Mouse (Mus musculus): ENCODE measurements at regions not wholly inside any gene's neighbourhood (a gene's known extent, or its start where the extent isn't known, plus 50 kb on each side); places are given as distances from the start of the nearest gene placed in this dataset.

DNA sequence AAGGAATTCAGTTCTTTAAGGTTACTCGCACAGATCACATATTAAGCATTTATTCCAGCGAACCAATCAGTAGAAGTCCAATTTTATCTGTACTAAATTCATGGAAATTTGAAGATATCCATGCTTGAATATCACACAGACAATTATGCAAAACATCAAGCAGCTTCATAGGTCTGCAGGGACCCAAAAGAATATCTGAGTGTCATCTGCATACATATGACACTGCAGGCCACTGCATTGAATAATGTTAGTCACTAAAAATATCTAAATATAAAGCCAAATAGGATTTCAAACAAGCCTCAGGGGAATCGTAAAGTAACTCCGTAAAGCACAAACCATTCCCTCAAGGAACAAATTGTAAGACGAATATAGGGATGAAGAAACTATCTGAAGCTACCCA, 1324.9 kb downstream of the Pcdh17 start:
- no peaks in the 10 kb centered on the region for H3K9me3 ChIP-seq (ENCODE audit: control insufficient read depth, insufficient read depth, low read depth, low read length)
- in situ Hi-C loops (cut with MboI; ENCODE audit: low sequenced_read_pairs in 2 of 2, unreplicated experiment in 2 of 2), result no loop called here
- H3K9ac ChIP-seq (ENCODE audit: insufficient read depth, low read depth, low read length, poor library complexity, severe bottlenecking), result no peak overlapping the region
- H3K36me3 ChIP-seq (ENCODE audit: control insufficient read depth, insufficient read depth, low read length, poor library complexity, severe bottlenecking), result no peaks in the 10 kb centered on the region
- H3K4me3 ChIP-seq (ENCODE audit: insufficient read depth in 1 of 2, low read depth in 1 of 2, low read length in 2 of 2, poor library complexity in 1 of 2, severe bottlenecking in 1 of 2), result no peak overlapping the region
- H3K27ac ChIP-seq (ENCODE audit: insufficient read depth, low read depth, low read length, poor library complexity, severe bottlenecking), result no peak overlapping the region
- TF ChIP-seq ZC3H11A (IDR thresholded peaks at IDR 0.05; ENCODE audit: borderline replicate concordance, low read depth, low read length), result no peak
- TF ChIP-seq MAFK (IDR thresholded peaks at IDR 0.05; ENCODE audit: insufficient read depth, low read depth, low read length), result no peak
- TF ChIP-seq ZNF384 (IDR thresholded peaks at IDR 0.05; ENCODE audit: low read depth, low read length), result no peak
- no peaks in the 10 kb centered on the region for H3K4me1 ChIP-seq (ENCODE audit: control insufficient read depth in 2 of 2, insufficient read depth in 2 of 2, low read length in 2 of 2, poor library complexity in 1 of 2)
- DNase-seq (ENCODE audit: low read depth, low spot score), result no peak

DNA sequence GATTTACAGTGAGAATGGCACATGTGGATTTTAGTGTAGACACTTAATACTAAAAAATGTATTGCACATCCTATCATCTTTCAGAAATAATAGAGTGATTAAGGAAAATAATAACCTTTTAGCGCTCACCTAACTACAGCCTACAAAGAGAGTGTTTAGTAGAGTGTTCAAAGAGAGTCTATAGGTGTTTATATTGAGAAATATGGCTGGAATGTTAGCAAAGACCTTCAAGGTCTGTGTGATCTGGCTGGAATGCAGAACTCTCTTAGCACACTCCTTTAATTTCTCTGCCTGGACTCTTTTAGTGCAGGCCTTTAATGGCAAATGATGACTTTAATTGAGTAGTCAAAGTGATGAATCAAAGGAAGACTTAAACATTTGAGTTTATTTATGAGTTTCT, 1314.0 kb downstream of the Pcdh17 start:
- no peak overlapping the region for H3K27ac ChIP-seq (ENCODE audit: insufficient read depth, low read depth, low read length, poor library complexity, severe bottlenecking)
- H3K9me3 ChIP-seq (ENCODE audit: control insufficient read depth, insufficient read depth, low read depth, low read length), result no peaks in the 10 kb centered on the region
- no peak for TF ChIP-seq ZNF384 (IDR thresholded peaks at IDR 0.05; ENCODE audit: low read depth, low read length)
- TF ChIP-seq HCFC1 (IDR thresholded peaks at IDR 0.05; ENCODE audit: borderline replicate concordance, insufficient read depth, low read length), result no peak
- no peak for TF ChIP-seq MAFK (IDR thresholded peaks at IDR 0.05; ENCODE audit: insufficient read depth, low read depth, low read length)
- TF ChIP-seq CHD2 (IDR thresholded peaks at IDR 0.05; ENCODE audit: low read depth, low read length), result no peak
- TF ChIP-seq ZC3H11A (IDR thresholded peaks at IDR 0.05; ENCODE audit: borderline replicate concordance, low read depth, low read length), result no peak
- H3K36me3 ChIP-seq (ENCODE audit: control insufficient read depth, insufficient read depth, low read length, poor library complexity, severe bottlenecking), result no peaks in the 10 kb centered on the region
- H3K9ac ChIP-seq (ENCODE audit: insufficient read depth, low read depth, low read length, poor library complexity, severe bottlenecking), result no peak overlapping the region
- H3K4me1 ChIP-seq (ENCODE audit: control insufficient read depth in 2 of 2, insufficient read depth in 2 of 2, low read length in 2 of 2, poor library complexity in 1 of 2), result no peaks in the 10 kb centered on the region
- H3K4me3 ChIP-seq (ENCODE audit: insufficient read depth in 1 of 2, low read depth in 1 of 2, low read length in 2 of 2, poor library complexity in 1 of 2, severe bottlenecking in 1 of 2), result no peak overlapping the region
- no peak for DNase-seq (ENCODE audit: low read depth, low spot score)
- in situ Hi-C loops (cut with MboI; ENCODE audit: low sequenced_read_pairs in 2 of 2, unreplicated experiment in 2 of 2), result no loop called here

DNA sequence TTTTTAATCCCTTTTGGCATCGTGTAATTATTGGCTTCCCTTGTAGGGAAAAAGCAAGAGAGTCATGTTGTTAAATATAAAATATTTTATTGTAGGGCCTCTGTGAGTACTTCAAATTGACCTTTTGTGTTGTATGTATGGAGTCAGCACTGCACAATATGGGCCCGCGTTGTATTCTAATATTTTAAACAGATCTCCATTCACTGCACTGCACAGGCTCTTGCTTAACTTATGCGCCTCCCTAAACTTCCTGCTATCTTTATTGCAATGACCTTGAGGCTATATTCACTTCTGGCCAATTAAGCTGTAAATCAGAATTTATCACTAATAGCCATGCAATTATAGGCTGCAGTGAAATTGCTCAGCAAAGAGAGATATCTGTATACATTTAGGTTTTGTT, 1295.2 kb downstream of the Pcdh17 start:
- no peak overlapping the region for H3K9ac ChIP-seq (ENCODE audit: insufficient read depth, low read depth, low read length, poor library complexity, severe bottlenecking)
- no peaks in the 10 kb centered on the region for H3K9me3 ChIP-seq (ENCODE audit: control insufficient read depth, insufficient read depth, low read depth, low read length)
- no peaks in the 10 kb centered on the region for H3K4me1 ChIP-seq (ENCODE audit: control insufficient read depth in 2 of 2, insufficient read depth in 2 of 2, low read length in 2 of 2, poor library complexity in 1 of 2)
- H3K27ac ChIP-seq (ENCODE audit: insufficient read depth, low read depth, low read length, poor library complexity, severe bottlenecking), result no peak overlapping the region
- no peak overlapping the region for H3K4me3 ChIP-seq (ENCODE audit: insufficient read depth in 1 of 2, low read depth in 1 of 2, low read length in 2 of 2, poor library complexity in 1 of 2, severe bottlenecking in 1 of 2)
- DNase-seq (ENCODE audit: low read depth, low spot score), result no peak
- H3K36me3 ChIP-seq (ENCODE audit: control insufficient read depth, insufficient read depth, low read length, poor library complexity, severe bottlenecking), result no peaks in the 10 kb centered on the region
- in situ Hi-C loops (cut with MboI; ENCODE audit: low sequenced_read_pairs in 2 of 2, unreplicated experiment in 2 of 2), result no loop called here
- no peak for TF ChIP-seq HCFC1 (IDR thresholded peaks at IDR 0.05; ENCODE audit: borderline replicate concordance, insufficient read depth, low read length)

Measured in ES-E14 (cell line).